Mouse (Mus musculus) B cell, adult (primary cell): Measurements from ENCODE around the gene Bag6. TPM values are rescaled to one million over a fixed set of nuclear protein-coding genes. Genes with fewer than 3 reads are reported as not detected.

Experiments used
- total RNA-seq: library from RNA; stranded (reverse); gene quantifications from 4 replicates; pipeline ENCODE4 v1.2.4, GENCODE M21; 2023; ENCODE audit not compliant: inconsistent age

Gene Bag6
- total RNA-seq, result 446 to 480 TPM (median 464 TPM) in 4 replicates

DNA sequence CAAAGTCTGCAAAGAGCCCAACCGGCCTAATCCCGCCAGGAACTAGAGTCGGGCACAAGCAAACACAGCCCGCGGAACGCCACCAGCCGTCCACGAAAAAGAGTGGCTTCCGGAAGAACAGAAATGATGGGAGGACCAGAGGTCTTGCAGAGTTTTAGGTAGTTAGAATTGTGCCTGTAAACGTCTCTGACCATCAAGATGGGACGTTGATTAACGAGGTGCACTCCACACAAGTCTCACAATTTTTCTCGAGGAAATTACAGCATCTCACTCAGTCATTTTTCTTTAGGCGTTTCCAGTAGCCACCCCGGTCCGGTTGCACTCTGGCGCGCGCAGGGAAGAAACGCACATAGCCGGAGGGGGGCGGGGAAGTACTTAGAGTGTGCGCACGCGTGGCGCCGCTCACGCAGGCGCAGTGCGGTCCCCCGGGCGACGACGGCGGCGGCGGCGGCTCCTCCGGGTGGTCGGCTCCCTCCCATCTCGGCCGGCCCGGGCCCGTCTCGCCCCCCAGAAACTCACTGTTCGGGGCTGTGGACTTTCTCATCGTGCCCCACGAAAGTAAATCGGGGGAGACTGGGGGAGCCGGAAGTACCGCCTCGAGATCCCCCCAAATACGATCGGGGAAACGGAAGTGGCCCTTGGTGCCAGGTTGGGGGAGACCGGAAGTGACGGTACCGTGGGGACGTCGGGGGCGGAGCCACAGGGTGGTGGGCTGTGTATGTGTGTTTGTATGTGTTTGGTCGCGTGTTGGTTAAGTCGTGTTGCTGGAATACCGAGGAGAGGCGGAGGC is at the start of gene Bag6:
Gene Bag6, plus strand, starts transcription at position 378 of the 790 bp plus-strand sequence.

DNA sequence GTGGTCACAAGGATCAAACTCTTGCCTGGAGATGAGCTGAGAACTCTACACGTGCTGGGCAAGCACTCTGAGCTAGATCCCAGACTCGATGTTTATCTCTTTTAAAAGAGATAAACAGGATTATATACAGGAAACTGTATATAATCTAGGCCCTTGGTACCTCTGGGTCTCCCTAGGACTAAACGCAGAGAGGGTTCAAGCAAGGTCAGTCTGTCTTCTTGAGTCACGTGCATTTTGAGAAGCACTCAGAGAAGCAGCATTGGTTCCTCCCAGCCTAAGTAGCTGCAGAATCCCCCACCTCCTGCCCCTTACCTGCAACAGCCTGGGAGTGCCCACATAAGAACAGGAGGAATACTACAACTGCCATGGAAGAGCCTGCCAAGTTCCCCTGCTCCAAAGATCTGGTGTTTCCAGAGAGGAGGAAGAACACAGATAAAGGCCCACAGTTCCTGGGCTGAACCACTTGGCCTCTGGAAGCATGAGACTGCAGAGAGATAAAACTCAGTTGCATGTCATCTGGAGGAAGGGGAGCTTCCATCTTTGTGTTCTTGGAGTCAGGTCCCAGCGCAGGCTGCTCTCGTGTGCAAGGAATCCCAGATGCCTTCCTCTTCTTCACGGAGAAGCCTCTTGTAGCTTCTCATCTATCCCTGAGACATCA is 49.6 kb upstream of the Bag6 start, which contains the start of gene Ly6g6f:
Gene Ly6g6f, minus strand, starts transcription at position 403 of the 658 bp plus-strand sequence.

DNA sequence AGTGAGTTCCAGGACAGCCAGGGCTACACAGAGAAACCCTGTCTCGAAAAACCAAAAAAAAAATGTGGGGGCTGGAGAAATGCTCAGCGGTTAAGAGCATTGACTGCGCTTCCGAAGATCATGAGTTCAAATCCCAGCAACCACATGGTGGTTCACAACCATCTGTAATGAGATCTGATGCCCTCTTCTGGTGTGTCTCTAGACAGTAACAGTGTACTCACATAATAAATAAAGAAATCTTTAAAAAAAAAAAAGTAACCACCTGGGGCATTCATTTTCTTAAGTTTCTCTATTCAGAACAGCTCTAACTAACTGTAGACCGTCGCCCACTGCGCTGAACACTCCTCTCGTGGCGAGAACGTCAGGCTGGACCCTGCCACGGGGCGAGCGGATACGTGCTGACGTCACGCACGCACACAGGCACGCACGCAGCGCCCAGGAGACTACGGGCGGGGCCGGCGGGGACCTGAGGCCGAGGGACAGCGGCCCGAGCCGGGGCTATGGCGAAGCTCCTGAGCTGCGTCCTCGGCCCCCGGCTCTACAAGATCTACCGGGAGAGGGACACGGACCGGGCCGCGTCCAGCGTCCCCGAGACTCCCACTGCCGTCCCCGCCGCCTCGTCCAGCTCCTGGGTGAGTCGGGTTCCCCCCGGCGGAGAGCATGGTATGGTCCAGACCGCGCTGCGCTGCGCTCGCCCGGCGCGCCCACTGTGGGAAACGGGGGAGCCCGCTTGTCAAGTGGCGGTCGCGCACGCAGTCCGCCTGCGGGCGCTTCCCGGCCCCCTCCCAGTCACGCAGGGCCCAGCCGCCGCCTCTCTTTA is 45.9 kb upstream of the Bag6 start, which contains the start of gene Abhd16a:
Gene Abhd16a, plus strand, starts transcription at position 439 of the 820 bp plus-strand sequence.

DNA sequence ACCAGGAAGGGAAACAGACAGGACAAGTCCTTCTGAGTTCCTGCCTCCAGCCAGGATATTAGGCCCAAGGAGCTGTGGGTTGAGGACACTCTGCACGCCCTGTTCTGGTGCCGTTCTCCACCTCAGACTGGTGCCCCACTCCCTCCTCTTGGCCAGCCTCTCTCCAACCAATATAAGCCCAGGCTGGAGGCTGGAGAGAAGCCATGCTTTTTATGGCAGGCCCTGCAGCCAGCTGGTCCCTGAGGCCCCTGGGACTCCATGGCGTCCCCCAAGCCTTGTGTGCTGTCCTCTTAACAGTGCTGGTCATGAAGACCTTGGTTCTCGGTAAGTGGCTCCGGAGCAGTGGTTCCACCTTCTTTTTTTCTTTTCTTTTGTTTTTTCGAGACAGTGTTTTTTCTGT is 26.9 kb upstream of the Bag6 start, which contains the start of gene Ly6g5c:
Gene Ly6g5c, plus strand, starts transcription at position 183 of the 400 bp plus-strand sequence.

DNA sequence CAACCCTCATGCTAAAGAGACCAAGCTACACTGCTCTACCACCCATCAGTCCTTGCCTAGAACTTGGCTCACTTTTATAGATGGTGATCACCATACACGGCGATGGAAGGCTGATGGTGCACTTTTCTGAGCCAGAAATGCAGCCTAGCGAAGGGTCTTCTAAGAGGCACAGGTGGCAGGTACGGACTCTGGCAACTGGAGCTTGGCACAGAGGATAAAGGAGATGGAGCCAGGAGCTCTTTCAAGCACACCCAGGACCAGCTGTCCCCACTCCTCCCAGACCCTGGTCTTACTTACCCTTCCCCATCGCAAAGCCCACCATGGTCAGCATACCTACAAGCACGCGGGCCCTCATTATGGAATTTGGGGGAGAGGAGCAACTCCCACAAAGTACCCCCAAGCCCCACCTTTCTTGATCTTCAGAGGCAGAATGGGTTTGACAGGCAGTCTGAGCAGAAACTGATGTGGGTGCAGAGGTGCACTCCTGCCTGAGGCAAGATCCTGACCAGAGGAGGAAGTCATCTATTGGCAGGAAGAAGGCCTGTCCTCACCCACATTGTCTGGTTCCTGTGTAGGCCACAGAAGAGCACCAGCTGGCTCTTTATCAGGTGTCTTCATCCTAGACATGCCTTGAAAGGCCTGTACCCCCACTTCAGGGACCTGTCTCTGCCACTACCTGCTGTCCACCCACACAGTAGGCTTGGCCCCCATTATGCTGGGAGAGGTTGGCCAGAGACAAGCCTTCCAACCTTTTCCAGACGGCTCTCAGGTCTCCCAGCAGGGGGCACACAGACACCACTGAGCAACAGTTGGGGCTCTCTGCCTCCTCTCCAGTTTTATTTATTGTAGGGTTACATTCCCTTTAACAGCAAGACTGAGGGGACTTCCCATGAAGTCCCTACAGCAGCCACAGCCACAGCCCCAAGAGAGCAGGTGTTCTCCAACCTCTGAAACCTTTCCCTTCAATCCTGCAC is 19.6 kb upstream of the Bag6 start, which contains the start of gene Ly6g5b:
Gene Ly6g5b, minus strand, starts transcription at position 383 of the 974 bp plus-strand sequence.

DNA sequence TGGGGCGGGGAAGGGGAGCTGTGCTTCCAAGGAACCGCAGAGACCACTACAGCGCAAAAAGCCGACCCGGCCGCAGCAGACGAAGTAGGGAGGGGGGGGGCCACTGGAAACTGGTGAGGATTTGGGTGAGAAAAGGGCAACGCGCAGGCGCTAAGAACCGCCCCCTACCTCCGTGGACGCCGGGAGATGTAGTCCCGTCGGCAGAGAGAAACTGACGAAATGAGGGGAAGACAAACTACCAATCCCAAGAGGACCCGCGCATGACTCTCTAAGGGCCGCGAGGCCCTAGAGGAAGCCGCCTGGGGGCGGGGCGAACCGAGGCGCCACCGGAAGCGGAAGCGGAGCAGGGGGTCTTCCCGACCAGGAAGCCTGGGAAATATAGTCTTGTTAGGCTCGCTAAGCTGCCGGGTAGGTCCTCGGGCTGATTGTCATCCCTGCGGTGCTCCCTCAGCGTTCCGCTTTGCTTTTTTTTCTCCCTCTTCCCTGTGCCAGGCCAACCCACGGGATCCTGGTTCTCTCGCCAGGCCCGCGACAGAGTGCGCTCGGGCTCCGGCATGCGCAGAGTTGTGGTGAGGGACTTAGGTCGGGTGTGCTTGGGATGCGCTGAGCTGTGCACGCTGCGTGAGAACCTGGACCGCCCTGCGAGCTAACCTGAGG is 13.7 kb upstream of the Bag6 start, which contains the start of gene Gpank1:
Gene Gpank1, plus strand, starts transcription at position 313 of the 657 bp plus-strand sequence.

DNA sequence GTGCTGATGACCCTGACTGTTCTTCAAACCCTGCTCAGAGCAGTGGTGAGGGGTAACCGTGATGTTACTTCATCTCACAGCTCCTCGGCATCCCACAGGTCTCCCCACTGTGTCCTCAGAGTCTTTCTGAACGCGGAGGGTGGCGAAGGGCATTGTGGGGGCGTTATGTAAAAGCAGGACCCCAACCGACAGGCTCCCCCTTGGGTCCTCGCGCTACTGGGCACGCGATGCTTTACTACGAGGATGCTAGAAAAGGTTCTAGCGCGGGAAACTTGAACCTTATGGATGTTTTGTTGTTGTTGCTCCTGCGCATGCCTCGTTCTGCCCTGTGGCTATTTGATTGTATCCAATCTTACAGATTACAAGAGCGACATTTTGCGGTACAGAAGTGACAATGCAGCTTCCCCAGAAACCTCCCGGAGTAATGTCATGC is 13.1 kb upstream of the Bag6 start, which contains the start of gene Csnk2b:
Gene Csnk2b, minus strand, starts transcription at position 183 of the 433 bp plus-strand sequence.

DNA sequence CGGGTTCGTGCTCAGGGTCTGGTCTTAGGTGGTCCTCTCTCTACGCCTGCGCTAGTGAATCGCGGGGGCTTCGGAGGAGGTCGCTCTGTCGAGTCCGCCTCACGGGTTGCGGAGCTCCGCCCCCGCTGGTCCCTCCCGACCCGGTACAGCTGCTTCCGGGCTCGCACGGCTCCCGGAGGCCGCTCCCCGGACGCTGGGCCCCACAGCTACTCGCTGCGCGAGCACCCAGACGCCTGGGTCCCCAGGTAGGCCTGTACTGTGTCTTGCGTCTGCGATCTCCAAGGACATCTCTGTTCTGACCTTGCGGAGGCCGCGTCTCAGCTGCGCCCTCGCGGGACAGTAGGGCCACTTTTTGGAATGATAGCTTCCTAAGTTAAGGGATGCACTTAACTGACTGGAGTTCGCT is 8.8 kb upstream of the Bag6 start, which contains the start of gene D17H6S53E:
Gene D17H6S53E, plus strand, starts transcription at position 168 of the 406 bp plus-strand sequence.

DNA sequence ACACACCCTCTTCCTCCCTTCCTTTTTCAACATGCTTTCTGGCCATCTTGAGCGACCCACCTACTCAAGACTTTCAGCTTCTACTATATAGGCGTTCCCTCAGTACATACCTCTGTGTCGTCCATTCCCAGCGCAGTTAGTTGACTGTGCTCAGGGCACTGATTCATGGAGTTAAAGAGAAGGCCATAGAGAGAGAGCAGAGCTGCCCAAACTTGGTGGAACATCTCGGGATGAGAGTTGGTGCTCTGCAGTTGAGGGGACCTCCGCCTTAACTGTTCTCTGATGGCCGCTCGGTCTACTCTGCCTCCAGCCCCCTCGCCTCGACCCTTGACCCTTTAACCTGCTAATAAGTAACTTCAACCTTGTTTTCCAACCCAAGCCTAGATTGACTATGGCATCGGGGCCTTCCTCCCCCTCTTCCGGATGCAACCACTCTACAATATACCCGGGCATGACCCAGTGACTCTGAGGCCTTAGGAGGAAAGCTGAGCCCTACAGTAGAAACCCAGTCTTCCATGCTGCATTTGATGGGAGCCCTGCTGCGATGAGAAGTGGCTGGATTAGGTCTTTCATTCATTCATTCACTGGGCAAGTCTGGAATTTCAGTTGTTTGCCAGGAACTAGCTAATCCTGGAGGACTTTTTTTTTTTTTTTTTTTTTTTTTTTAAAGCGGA is 3.3 kb upstream of the Bag6 start, which contains the start of gene Apom:
Gene Apom, minus strand, starts transcription at position 551 of the 674 bp plus-strand sequence.

DNA sequence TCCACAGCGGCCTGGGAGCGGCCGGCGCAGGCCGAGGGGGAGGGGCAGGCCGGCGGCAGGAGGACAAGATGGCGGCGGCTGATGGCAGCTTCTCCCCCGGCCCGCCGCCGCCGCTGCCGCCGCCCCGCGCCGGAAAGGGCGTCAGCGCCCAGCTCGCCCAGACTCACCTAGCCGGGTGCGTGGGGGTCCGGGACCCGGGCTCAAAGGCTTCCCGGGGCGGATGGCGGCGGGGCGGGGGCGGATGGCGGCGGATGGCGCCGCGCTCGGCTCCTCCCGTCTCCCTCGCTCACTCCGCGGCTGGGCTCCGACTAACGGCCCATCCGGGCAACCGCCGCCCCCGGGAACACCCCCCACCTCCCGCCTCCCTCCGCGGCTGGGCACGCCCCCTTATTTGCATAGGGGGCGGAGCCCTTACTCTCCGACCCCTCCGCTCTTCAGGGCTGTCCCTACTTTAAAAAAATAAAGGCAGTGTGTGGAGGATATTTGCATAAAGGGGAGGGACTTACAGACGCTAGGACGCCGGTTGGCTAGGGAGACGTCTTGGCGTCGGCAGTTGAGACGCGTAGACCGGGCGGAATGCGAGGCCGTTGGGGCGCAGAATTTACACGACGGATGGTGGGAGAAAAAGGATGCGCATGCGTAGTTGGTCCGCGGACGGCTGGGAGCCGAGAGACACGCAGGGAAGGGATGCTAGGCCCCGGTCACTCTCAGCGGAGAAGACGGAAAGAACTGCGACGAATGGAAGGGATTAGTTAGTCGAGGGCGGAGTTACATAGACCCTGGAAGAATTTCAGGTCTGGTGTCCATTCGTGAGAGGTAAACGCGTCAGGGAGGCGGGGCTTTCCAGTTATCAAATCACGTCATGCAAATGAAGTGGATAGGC is 29.8 kb downstream of the Bag6 start, which contains the start of gene Prrc2a:
Gene Prrc2a, minus strand, starts transcription at position 330 of the 883 bp plus-strand sequence.

DNA sequence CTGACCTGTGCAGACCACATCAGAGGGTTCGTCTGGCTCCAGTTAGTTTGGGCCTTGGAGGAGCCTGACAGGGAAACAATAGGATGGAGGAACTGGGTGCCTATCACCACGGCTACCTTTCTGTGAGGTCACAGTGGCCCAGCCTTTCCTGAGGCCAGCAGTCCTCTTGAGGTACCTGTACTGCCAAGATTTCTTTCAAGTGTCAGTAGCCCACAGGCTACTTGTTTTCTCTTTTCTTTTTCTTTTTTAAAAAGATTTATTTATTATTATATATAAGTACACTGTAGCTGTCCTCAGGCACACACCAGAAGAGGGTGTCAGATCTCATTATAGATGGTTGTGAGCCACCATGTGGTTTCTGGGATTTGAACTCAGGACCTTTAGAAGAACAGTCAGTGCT is 41.0 kb downstream of the Bag6 start, which contains the start of gene Aif1:
Gene Aif1, minus strand, starts transcription at position 101 of the 400 bp plus-strand sequence.

DNA sequence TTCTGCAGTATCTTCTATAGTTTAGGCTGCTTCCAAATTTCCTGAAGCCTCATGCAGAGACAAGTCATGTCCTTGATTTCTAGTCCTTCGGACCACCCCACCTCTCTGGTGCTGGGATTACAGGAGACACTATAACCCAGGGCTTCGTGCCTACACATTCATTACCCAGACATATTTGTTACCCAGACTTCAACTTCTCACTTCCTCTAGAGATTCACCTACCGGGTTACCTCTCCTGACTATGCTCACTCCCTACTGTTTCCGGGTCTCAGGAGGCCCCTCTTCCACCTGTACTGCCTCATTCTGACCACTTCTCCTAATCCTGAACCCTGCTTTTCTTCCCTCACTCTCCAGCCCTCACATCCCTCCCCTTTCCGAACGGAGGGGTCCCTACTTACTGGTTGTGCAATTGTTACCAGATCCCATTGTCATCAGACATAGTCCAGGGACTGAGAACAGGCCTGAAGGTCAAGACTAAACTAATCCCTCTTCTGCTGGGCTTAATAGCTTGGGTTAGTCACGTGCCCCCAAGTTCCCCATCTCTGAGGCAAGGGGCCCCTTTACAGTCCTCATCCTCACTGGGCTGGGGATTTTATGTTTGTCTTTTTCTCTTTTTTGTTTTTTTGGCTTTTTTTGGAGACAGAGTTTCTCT is 53.1 kb downstream of the Bag6 start, which contains the start of gene Lst1:
Gene Lst1, minus strand, starts transcription at position 481 of the 652 bp plus-strand sequence.

DNA sequence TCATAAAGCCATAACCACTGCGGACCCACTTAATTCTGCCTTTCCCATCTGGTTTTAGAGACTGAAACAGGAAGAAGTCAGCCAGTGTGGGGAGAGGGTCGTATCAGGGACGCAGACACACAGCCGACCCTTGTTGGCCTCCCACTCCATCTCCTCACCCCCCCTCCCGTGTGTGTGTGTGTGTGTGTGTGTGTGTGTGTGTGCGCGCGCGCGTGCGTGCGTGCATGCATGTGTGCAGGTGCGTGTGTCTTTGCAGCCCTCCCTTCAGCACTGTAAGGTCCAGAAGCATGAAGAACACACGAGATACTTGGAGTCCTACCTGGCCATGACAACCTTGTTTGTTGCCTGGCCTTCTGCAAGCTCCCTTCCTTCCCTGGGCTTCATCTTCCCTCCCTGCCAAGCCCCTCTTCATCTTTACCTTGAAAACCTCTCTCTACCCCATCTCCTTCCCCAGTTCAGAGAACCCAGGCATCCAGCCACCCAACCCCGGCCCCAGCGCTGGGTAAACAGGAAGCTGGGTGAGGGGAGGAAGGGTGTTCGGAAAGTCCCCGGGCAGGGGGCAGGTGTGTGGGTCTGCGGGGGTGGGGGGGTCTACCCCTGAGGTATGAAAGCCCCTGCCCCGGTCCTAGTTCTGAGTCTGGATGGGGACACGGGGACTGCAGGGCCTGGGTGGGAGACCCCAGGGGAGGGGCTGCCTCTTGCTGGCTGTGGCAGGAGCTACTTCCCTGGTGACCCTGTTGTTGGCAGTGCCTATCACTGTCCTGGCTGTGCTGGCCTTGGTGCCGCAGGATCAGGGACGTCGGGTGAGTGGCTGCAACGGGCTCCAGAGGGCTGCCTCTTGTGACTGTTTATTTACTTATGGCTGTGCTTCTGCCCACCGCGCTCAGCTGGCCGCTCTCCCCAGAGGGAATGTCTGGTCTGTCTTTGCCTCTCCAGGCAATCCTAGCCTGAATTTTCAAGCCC is 59.2 kb downstream of the Bag6 start, which contains the start of gene Ltb:
Gene Ltb, plus strand, starts transcription at position 559 of the 963 bp plus-strand sequence.

